Mouse (Mus musculus): ENCODE data around the gene Elk3.

- TF ChIP-seq CTCF (IDR thresholded peaks at IDR 0.05; ENCODE audit: extremely low read depth, insufficient read depth, insufficient read length, insufficient replicate concordance) (no peak), POLR2A (IDR thresholded peaks at IDR 0.05; ENCODE audit: low read depth, low read length) (no peak)
These were observed 13.2 kb downstream of the Elk3 start for GRCm38 (mm10) chr10:93297774-93298173.
